Mouse (Mus musculus) MEL (cell line): Measurements from ENCODE around the gene Rbfox3. TPM values are rescaled to one million over a fixed set of nuclear protein-coding genes. Genes with fewer than 3 reads are reported as not detected.

Experiments used
- DNase-seq: peaks from one replicate; pipeline ENCODE4 v3.0.0; 2011; ENCODE audit warnings: low read depth, low spot score
- H3K27ac ChIP-seq: 2 replicates; pipeline ENCODE4 v1.5.1; 2012; ENCODE audit warnings: low read depth, mild to moderate bottlenecking, control low read depth, low read length, moderate library complexity; ENCODE audit not compliant: control insufficient read depth
- H3K27me3 ChIP-seq, 2 experiments: fragments of 150-350 bp in 1 of 2; sonication (generic) in 1 of 2; 2 replicates each; pipeline ENCODE4 v1.6.1; 2012; ENCODE audit warnings: low read length in 2 of 2, mild to moderate bottlenecking in 2 of 2, improper control_type of control experiment in 1 of 2, moderate library complexity in 1 of 2; ENCODE audit not compliant: insufficient read depth in 2 of 2, control insufficient read depth in 1 of 2
- H3K36me3 ChIP-seq, 2 experiments: 2 replicates each; pipeline ENCODE4 v1.6.1; 2012 to 2014; ENCODE audit warnings: low read length in 2 of 2, improper control_type of control experiment in 1 of 2, inconsistent platforms in 1 of 2, mild to moderate bottlenecking in 1 of 2; ENCODE audit not compliant: insufficient read depth in 2 of 2, control insufficient read depth in 1 of 2
- H3K4me1 ChIP-seq, 2 experiments: fragments of 150-350 bp in 1 of 2; sonication (generic) in 1 of 2; 2 replicates each; pipeline ENCODE4 v1.6.1; 2012; ENCODE audit warnings: low read length in 2 of 2, improper control_type of control experiment in 1 of 2, mild to moderate bottlenecking in 1 of 2; ENCODE audit not compliant: insufficient read depth in 2 of 2, control insufficient read depth in 1 of 2
- H3K4me3 ChIP-seq, 2 experiments: fragments of 150-350 bp in 1 of 2; sonication (generic) in 1 of 2; 2 replicates each; pipeline ENCODE4 v1.5.1; 2012; ENCODE audit warnings: low read depth in 2 of 2, low read length in 2 of 2, mild to moderate bottlenecking in 2 of 2, moderate library complexity in 2 of 2, control low read depth in 1 of 2, improper control_type of control experiment in 1 of 2; ENCODE audit not compliant: control insufficient read depth in 1 of 2, insufficient read depth in 1 of 2
- H3K79me2 ChIP-seq: 2 replicates; pipeline ENCODE4 v1.6.1; 2012; ENCODE audit warnings: mild to moderate bottlenecking, low read length, moderate library complexity; ENCODE audit not compliant: control insufficient read depth, poor library complexity, insufficient read depth
- H3K9ac ChIP-seq: 2 replicates; pipeline ENCODE4 v1.6.1; 2012; ENCODE audit warnings: low read depth, mild to moderate bottlenecking, control low read depth, low read length, moderate library complexity; ENCODE audit not compliant: control insufficient read depth, poor library complexity, severe bottlenecking
- H3K9me3 ChIP-seq: fragments of 150-350 bp; sonication (generic); replicated peaks from 2 replicates; pipeline ENCODE4 v1.6.1; 2012; ENCODE audit warnings: mild to moderate bottlenecking, low read length, improper control_type of control experiment, moderate library complexity; ENCODE audit not compliant: insufficient read depth
- BHLHE40 ChIP-seq: IDR thresholded peaks from 2 replicates; pipeline ENCODE4 v1.6.1; 2012; ENCODE audit warnings: low read depth, mild to moderate bottlenecking, inconsistent platforms, low read length, improper control_type of control experiment, borderline replicate concordance
- ELF1 ChIP-seq: IDR thresholded peaks from 2 replicates; pipeline ENCODE4 v1.6.1; 2014; ENCODE audit warnings: low read depth, mild to moderate bottlenecking, inconsistent platforms, low read length, improper control_type of control experiment, moderate library complexity
- ETS1 ChIP-seq: IDR thresholded peaks from 2 replicates; pipeline ENCODE4 v1.6.1; 2012; ENCODE audit warnings: low read depth, mild to moderate bottlenecking, inconsistent platforms, low read length, improper control_type of control experiment, moderate library complexity
- GATA1 ChIP-seq: IDR thresholded peaks from 2 replicates; pipeline ENCODE4 v1.6.1; 2011; ENCODE audit warnings: low read depth, low read length, improper control_type of control experiment
- KAT2A ChIP-seq: conservative IDR thresholded peaks from 2 replicates; pipeline ENCODE4 v1.6.1; 2012; ENCODE audit warnings: low read depth, low read length, improper control_type of control experiment, inconsistent platforms
- MAX ChIP-seq: IDR thresholded peaks from 2 replicates; pipeline ENCODE4 v1.6.1; 2011; ENCODE audit warnings: low read length, improper control_type of control experiment
- MAZ ChIP-seq: IDR thresholded peaks from 2 replicates; pipeline ENCODE4 v1.6.1; 2012; ENCODE audit warnings: low read depth, mild to moderate bottlenecking, inconsistent platforms, low read length, improper control_type of control experiment
- MEF2A ChIP-seq: IDR thresholded peaks from 2 replicates; pipeline ENCODE4 v1.6.1; 2014; ENCODE audit warnings: low read depth, mild to moderate bottlenecking, inconsistent platforms, low read length, improper control_type of control experiment; ENCODE audit not compliant: poor library complexity, insufficient replicate concordance, severe bottlenecking; ENCODE audit errors: extremely low read depth
- NELFE ChIP-seq: IDR thresholded peaks from 2 replicates; pipeline ENCODE4 v1.6.1; 2011; ENCODE audit warnings: low read depth, low read length, improper control_type of control experiment
- POLR2A ChIP-seq, 2 experiments: IDR thresholded peaks; 2 replicates each; pipeline ENCODE4 v1.6.1; 2011 to 2012; ENCODE audit warnings: low read length in 2 of 2, mild to moderate bottlenecking in 2 of 2, control low read depth in 1 of 2, improper control_type of control experiment in 1 of 2, low read depth in 1 of 2, moderate library complexity in 1 of 2; ENCODE audit not compliant: control insufficient read depth in 1 of 2, insufficient read depth in 1 of 2, poor library complexity in 1 of 2
- POLR2AphosphoS2 ChIP-seq: IDR thresholded peaks from 2 replicates; pipeline ENCODE4 v1.6.1; 2011; ENCODE audit warnings: low read length, improper control_type of control experiment
- RAD21 ChIP-seq: IDR thresholded peaks from 2 replicates; pipeline ENCODE4 v1.6.1; 2011; ENCODE audit warnings: mild to moderate bottlenecking, low read depth, low read length, improper control_type of control experiment
- RCOR1 ChIP-seq: IDR thresholded peaks from 2 replicates; pipeline ENCODE4 v1.6.1; 2012; ENCODE audit warnings: low read depth, mild to moderate bottlenecking, inconsistent platforms, low read length, improper control_type of control experiment
- TAL1 ChIP-seq: IDR thresholded peaks from 2 replicates; pipeline ENCODE4 v1.6.1; 2012; ENCODE audit warnings: mild to moderate bottlenecking, inconsistent platforms, low read length, moderate library complexity, mixed read lengths
- TBP ChIP-seq: IDR thresholded peaks from 2 replicates; pipeline ENCODE4 v1.8.0; 2011; ENCODE audit warnings: low read depth, low read length, improper control_type of control experiment
- TCF12 ChIP-seq: IDR thresholded peaks from 2 replicates; pipeline ENCODE4 v1.6.1; 2014; ENCODE audit warnings: low read depth, mild to moderate bottlenecking, inconsistent platforms, low read length, improper control_type of control experiment, moderate library complexity
- USF1 ChIP-seq: IDR thresholded peaks from 2 replicates; pipeline ENCODE4 v1.6.1; 2014; ENCODE audit warnings: low read depth, mild to moderate bottlenecking, inconsistent platforms, low read length, improper control_type of control experiment, moderate library complexity
- ZKSCAN1 ChIP-seq: IDR thresholded peaks from 2 replicates; pipeline ENCODE4 v1.6.1; 2012; ENCODE audit warnings: low read depth, mild to moderate bottlenecking, inconsistent platforms, low read length, improper control_type of control experiment, moderate library complexity
- ZNF384 ChIP-seq: IDR thresholded peaks from 2 replicates; pipeline ENCODE4 v1.6.1; 2012; ENCODE audit warnings: low read depth, mild to moderate bottlenecking, inconsistent platforms, low read length, improper control_type of control experiment
- polyA plus RNA-seq, 2 experiments: library from polyadenylated mRNA; stranded (reverse) in 1 of 2; unstranded in 1 of 2; fragments of >175 nt in 1 of 2; fragments of >200 nt in 1 of 2; gene quantifications; 2 replicates each; pipeline versions ENCODE4 v1.2.1 to v1.2.4; 2012; ENCODE audit warnings: low replicate concordance in 2 of 2, low read depth in 1 of 2; ENCODE audit not compliant: insufficient read length in 2 of 2, insufficient read depth in 1 of 2, missing spikeins in 1 of 2
- total RNA-seq: library from RNA; depleted of rRNA; stranded (reverse); fragments of 300-350 nt; gene quantifications from 2 replicates; pipeline ENCODE4 v1.2.3, GENCODE M21; 2012

The Rbfox3 gene
- total and polyA plus RNA-seq, 3 experiments: not detected

GRCm38 (mm10) chr11:118545690-118546089, 365.7 kb downstream of the Rbfox3 start:
- Histone ChIP-seq H3K79me2 (no peaks in the 10 kb centered on the region), H3K27me3 (no peaks in the 10 kb centered on the region), H3K4me3 (no peak overlapping the region), H3K4me1 (no peaks in the 10 kb centered on the region), H3K27ac (no peak overlapping the region), H3K9me3 (no peaks in the 10 kb centered on the region), H3K36me3 (no peaks in the 10 kb centered on the region), H3K9ac (no peak overlapping the region)
- TF ChIP-seq ZKSCAN1 (no peak), TCF12 (no peak), USF1 (no peak), POLR2AphosphoS2 (no peak), TBP (no peak), GATA1 (no peak), MEF2A (no peak), KAT2A (no peak), ETS1 (no peak), MAZ (no peak)
- DNase-seq: no peak

- Histone ChIP-seq H3K4me1 (no peaks in the 10 kb centered on the region), H3K4me3 (no peak overlapping the region), H3K9me3 (no peaks in the 10 kb centered on the region), H3K36me3 (no peaks in the 10 kb centered on the region), H3K9ac (no peak overlapping the region), H3K27ac (no peak overlapping the region), H3K27me3 (no peaks in the 10 kb centered on the region), H3K79me2 (no peaks in the 10 kb centered on the region)
- no peak for DNase-seq
- TF ChIP-seq BHLHE40 (no peak), RCOR1 (no peak), KAT2A (no peak), ZNF384 (no peak), MAZ (no peak), NELFE (no peak), ZKSCAN1 (no peak), POLR2A (IDR thresholded peaks at IDR 0.05; ENCODE audit: control insufficient read depth in 1 of 2, insufficient read depth in 1 of 2, low read depth in 1 of 2, low read length in 2 of 2, poor library complexity in 1 of 2) (no peak), TAL1 (no peak), MAX (no peak), RAD21 (no peak), ELF1 (no peak)
Observed at GRCm38 (mm10) chr11:118544564-118544963, 366.8 kb downstream of the Rbfox3 start.
